Mouse (Mus musculus) cortical plate, adult 2 months (tissue): ENCODE measurements at regions not wholly inside any gene's neighbourhood (a gene's known extent, or its start where the extent isn't known, plus 50 kb on each side); places are given as distances from the start of the nearest gene placed in this dataset.

ENCODE experiments used
- H3K27ac ChIP-seq: fragments of 200-500 bp; 2 replicates; pipeline ENCODE4 v1.5.1; 2012; ENCODE audit warnings: low read length, control low read depth, inconsistent platforms; ENCODE audit not compliant: insufficient read depth
- H3K4me1 ChIP-seq: fragments of 200-500 bp; 2 replicates; pipeline ENCODE4 v1.6.1; 2011; ENCODE audit warnings: low read length; ENCODE audit not compliant: control insufficient read depth, insufficient read depth
- H3K4me3 ChIP-seq: fragments of 200-500 bp; 2 replicates; pipeline ENCODE4 v1.5.1; 2011; ENCODE audit warnings: mild to moderate bottlenecking, low read length, control low read depth; ENCODE audit not compliant: insufficient read depth
- CTCF ChIP-seq: fragments of 200-500 bp; IDR thresholded peaks from 2 replicates; pipeline ENCODE4 v1.5.1; 2011; ENCODE audit warnings: mild to moderate bottlenecking, control low read depth, low read length; ENCODE audit not compliant: insufficient read depth; ENCODE audit errors: extremely low read depth
- POLR2A ChIP-seq: fragments of 200-500 bp; IDR thresholded peaks from 2 replicates; pipeline ENCODE4 v1.6.1; 2011; ENCODE audit warnings: mild to moderate bottlenecking, low read length, control low read depth; ENCODE audit not compliant: insufficient read depth; ENCODE audit errors: extremely low read depth

GRCm38 (mm10) chr5:133385374-133386349 is 713.8 kb upstream of the Castor2 start:
- no peak overlapping the region for H3K4me3 ChIP-seq
- TF ChIP-seq CTCF (no peak), POLR2A (no peak)
- no peak overlapping the region for H3K27ac ChIP-seq
- H3K4me1 ChIP-seq = no peaks in the 10 kb centered on the region; the same call in 1 of the 2 replicates

- no peaks in the 10 kb centered on the region for H3K4me1 ChIP-seq
- peak overlapping the region; percentile 21; the same call in 1 of the 2 replicates for H3K27ac ChIP-seq
- no peak overlapping the region for H3K4me3 ChIP-seq
- no peak for TF ChIP-seq CTCF
- TF ChIP-seq POLR2A = no peak
Measured at GRCm38 (mm10) chr5:133365771-133366170, 733.7 kb upstream of the Castor2 start.

GRCm38 (mm10) chr5:133347516-133347915 is 752.0 kb upstream of the Castor2 start:
- no peak overlapping the region for H3K27ac ChIP-seq
- TF ChIP-seq CTCF (no peak), POLR2A (no peak)
- H3K4me1 ChIP-seq = no peaks in the 10 kb centered on the region
- no peak overlapping the region for H3K4me3 ChIP-seq

GRCm38 (mm10) chr5:133341973-133342372 is 757.5 kb upstream of the Castor2 start:
- Histone ChIP-seq H3K4me3 (no peak overlapping the region), H3K4me1 (no peaks in the 10 kb centered on the region), H3K27ac (no peak overlapping the region)
- TF ChIP-seq POLR2A = no peak
- TF ChIP-seq CTCF = no peak

GRCm38 (mm10) chr5:133320626-133321025 is 777.5 kb upstream of the Auts2 start:
- H3K4me3 ChIP-seq = no peak overlapping the region
- H3K27ac ChIP-seq = no peak overlapping the region
- no peaks in the 10 kb centered on the region for H3K4me1 ChIP-seq
- TF ChIP-seq POLR2A = no peak
- no peak for TF ChIP-seq CTCF

GRCm38 (mm10) chr5:133320206-133320605 is 777.1 kb upstream of the Auts2 start:
- no peak overlapping the region for H3K4me3 ChIP-seq
- H3K27ac ChIP-seq = no peak overlapping the region
- H3K4me1 ChIP-seq = no peaks in the 10 kb centered on the region
- TF ChIP-seq CTCF (no peak), POLR2A (no peak)

- Histone ChIP-seq H3K4me1 (no peaks in the 10 kb centered on the region), H3K4me3 (no peak overlapping the region), H3K27ac (no peak overlapping the region)
- TF ChIP-seq POLR2A (no peak), CTCF (no peak)
Measured at GRCm38 (mm10) chr5:133314031-133314430, 770.9 kb upstream of the Auts2 start.

- TF ChIP-seq CTCF = no peak
- TF ChIP-seq POLR2A = no peak
- Histone ChIP-seq H3K27ac (no peak overlapping the region), H3K4me1 (no peaks in the 10 kb centered on the region), H3K4me3 (no peak overlapping the region)
Measured at GRCm38 (mm10) chr5:133310979-133311890, 768.1 kb upstream of the Auts2 start.

- Histone ChIP-seq H3K4me1 (no peaks in the 10 kb centered on the region), H3K4me3 (no peak overlapping the region), H3K27ac (no peak overlapping the region)
- TF ChIP-seq POLR2A (no peak), CTCF (no peak)
Measured at GRCm38 (mm10) chr5:133267887-133268286, 724.7 kb upstream of the Auts2 start.

- no peak overlapping the region for H3K27ac ChIP-seq
- no peaks in the 10 kb centered on the region for H3K4me1 ChIP-seq
- no peak overlapping the region for H3K4me3 ChIP-seq
- TF ChIP-seq CTCF (no peak), POLR2A (no peak)
Measured at GRCm38 (mm10) chr5:133267356-133267755, 724.2 kb upstream of the Auts2 start.

GRCm38 (mm10) chr5:133264976-133265375 is 721.8 kb upstream of the Auts2 start:
- H3K27ac ChIP-seq = no peak overlapping the region
- TF ChIP-seq POLR2A (no peak), CTCF (no peak)
- no peak overlapping the region for H3K4me3 ChIP-seq
- H3K4me1 ChIP-seq = no peaks in the 10 kb centered on the region
